Mouse (Mus musculus) lung, postnatal 0 days (tissue): Measurements from ENCODE around the gene Ppp1r3f.

Experiments used
- CTCF ChIP-seq: IDR thresholded peaks from 2 replicates; pipeline ENCODE4 v1.5.1; 2016; ENCODE audit warnings: antibody characterized with exemption, mild to moderate bottlenecking
- EP300 ChIP-seq: IDR thresholded peaks from 2 replicates; pipeline ENCODE4 v1.6.1; 2016; ENCODE audit warnings: antibody characterized with exemption, mild to moderate bottlenecking, control low read depth

GRCm38 (mm10) chrX:7566352-7566751, 7.7 kb downstream of the Ppp1r3f start:
- TF ChIP-seq EP300 (no peak), CTCF (no peak)
